Mouse (Mus musculus): ENCODE measurements at regions not wholly inside any gene's neighbourhood (a gene's known extent, or its start where the extent isn't known, plus 50 kb on each side); places are given as distances from the start of the nearest gene placed in this dataset.

DNA sequence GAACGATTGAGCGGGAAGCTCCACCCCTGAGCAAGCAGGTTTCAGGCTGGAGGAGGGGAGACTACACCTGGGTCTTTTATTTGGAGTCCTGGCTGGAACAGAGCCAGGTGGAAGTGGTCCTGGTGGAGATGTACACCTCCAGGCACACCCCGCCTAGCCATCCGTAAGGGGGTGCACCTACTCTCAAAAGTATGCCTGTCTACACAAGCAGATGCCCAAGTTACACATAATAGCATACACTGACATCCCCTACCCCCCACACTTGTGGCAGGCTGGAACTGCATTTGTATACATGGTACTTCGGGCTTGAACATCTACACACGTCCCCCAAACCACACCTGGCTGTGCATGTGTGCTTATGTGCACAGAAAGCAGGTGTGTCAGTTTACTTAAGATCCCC, 236.8 kb upstream of the 4930535I16Rik start:
- no peak overlapping the region for H3K27ac ChIP-seq
- H3K4me3 ChIP-seq, result no peak overlapping the region
- peaks cover 13% of the 10 kb centered on the region for H3K27me3 ChIP-seq (replicated peaks)
- ATAC-seq, result no peak
- no peak overlapping the region for H3K4me2 ChIP-seq
- no peaks in the 10 kb centered on the region for H3K36me3 ChIP-seq
- WGBS (ENCODE audit: insufficient replicate concordance), result 82% methylated on average over 6 of the region's 6 CpGs
- 0 out of 2 replicates have a peak, but pooled peaks cover 3% of the 10 kb centered on the region for H3K9me3 ChIP-seq (replicated peaks)
- H3K9ac ChIP-seq, result no peak overlapping the region
- no peaks in the 10 kb centered on the region for H3K4me1 ChIP-seq

- no peak for ATAC-seq
- no peaks in the 10 kb centered on the region for H3K36me3 ChIP-seq
- H3K9me3 ChIP-seq (replicated peaks), result 0 out of 2 replicates have a peak, but pooled peaks cover 2% of the 10 kb centered on the region
- peak overlapping the region; percentile 12; the same call in 1 of the 2 replicates for H3K4me2 ChIP-seq
- H3K4me1 ChIP-seq, result no peaks in the 10 kb centered on the region
- peaks cover 24% of the 10 kb centered on the region for H3K27me3 ChIP-seq (replicated peaks)
- no peak overlapping the region for H3K27ac ChIP-seq
- 12% methylated on average over 16 of the region's 16 CpGs for WGBS (ENCODE audit: insufficient replicate concordance)
- H3K4me3 ChIP-seq, result no peak overlapping the region
- H3K9ac ChIP-seq, result no peak overlapping the region
Observed at GRCm38 (mm10) chr4:124149771-124150451, 232.1 kb upstream of the 4930535I16Rik start.

DNA sequence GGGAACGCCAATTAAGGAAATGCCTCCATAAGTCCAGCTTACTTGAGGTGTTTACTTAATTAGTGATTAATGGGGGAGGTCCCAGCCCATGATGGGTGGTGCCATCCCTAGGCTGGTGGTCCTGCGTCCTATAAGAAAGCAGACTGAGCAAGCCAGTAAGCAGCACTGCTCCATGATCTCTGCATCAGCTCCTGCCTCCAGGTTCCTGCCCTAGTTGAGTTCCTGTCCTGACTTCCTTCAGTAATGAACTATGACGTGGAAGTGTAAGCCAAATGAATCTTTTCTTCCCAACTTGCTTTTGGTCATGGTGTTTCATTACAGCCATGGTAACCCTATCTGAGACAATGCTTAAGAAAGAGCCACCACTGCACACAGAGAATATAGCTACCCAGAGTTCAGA, 231.2 kb upstream of the 4930535I16Rik start:
- no peaks in the 10 kb centered on the region for H3K36me3 ChIP-seq
- no peaks in the 10 kb centered on the region for H3K9me3 ChIP-seq (replicated peaks)
- H3K4me3 ChIP-seq, result no peak overlapping the region
- H3K9ac ChIP-seq, result no peak overlapping the region
- 54% methylated on average over 3 of the region's 3 CpGs for WGBS (ENCODE audit: insufficient replicate concordance)
- H3K4me1 ChIP-seq, result no peaks in the 10 kb centered on the region
- no peak overlapping the region for H3K27ac ChIP-seq
- H3K4me2 ChIP-seq, result no peak overlapping the region
- no peak for ATAC-seq
- H3K27me3 ChIP-seq (replicated peaks), result peaks cover 24% of the 10 kb centered on the region

DNA sequence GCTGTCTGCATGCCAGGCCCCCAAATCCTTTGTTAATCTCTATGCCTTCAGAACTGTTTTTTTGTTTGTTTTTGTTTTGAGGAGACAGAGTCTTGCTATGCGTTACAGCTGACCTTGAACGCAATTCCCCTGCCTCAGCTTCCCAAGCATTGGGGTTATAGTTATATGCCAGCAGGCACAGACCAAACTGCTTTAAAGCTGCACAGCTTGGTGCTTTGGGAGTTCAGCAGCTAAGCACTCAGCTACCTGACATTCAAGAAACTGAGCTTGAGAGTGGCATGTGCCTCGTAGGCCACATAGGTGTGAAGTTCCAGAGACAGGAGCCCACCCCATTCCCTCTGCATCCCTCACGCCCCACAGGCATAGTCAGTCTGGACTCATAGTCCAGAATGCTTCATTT, 229.5 kb upstream of the 4930535I16Rik start:
- Histone ChIP-seq H3K9me3 (replicated peaks) (no peaks in the 10 kb centered on the region), H3K27me3 (replicated peaks) (peaks cover 27% of the 10 kb centered on the region), H3K9ac (no peak overlapping the region), H3K4me2 (no peak overlapping the region), H3K4me1 (no peaks in the 10 kb centered on the region), H3K27ac (no peak overlapping the region), H3K4me3 (no peak overlapping the region), H3K36me3 (no peaks in the 10 kb centered on the region)
- 56% methylated on average over 4 of the region's 4 CpGs for WGBS (ENCODE audit: insufficient replicate concordance)
- no peak for ATAC-seq

GRCm38 (mm10) chr4:124146135-124146534, 228.3 kb upstream of the 4930535I16Rik start:
- no peak for ATAC-seq
- Histone ChIP-seq H3K9ac (no peak overlapping the region), H3K27me3 (replicated peaks) (peaks cover 22% of the 10 kb centered on the region), H3K36me3 (no peaks in the 10 kb centered on the region), H3K4me3 (no peak overlapping the region), H3K4me2 (no peak overlapping the region), H3K9me3 (replicated peaks) (no peaks in the 10 kb centered on the region), H3K4me1 (no peaks in the 10 kb centered on the region), H3K27ac (no peak overlapping the region)
- WGBS (ENCODE audit: insufficient replicate concordance), result 29% methylated on average over 8 of the region's 8 CpGs

- Histone ChIP-seq H3K9ac (no peak overlapping the region), H3K27me3 (replicated peaks) (peaks cover 6% of the 10 kb centered on the region), H3K27ac (no peak overlapping the region), H3K36me3 (no peaks in the 10 kb centered on the region), H3K4me3 (no peak overlapping the region), H3K4me2 (no peak overlapping the region), H3K4me1 (no peaks in the 10 kb centered on the region), H3K9me3 (replicated peaks) (no peaks in the 10 kb centered on the region)
- ATAC-seq, result no peak
- WGBS (ENCODE audit: insufficient replicate concordance), result 64% methylated on average over 5 of the region's 5 CpGs
Observed at GRCm38 (mm10) chr4:124143630-124144029, 225.8 kb upstream of the 4930535I16Rik start.

DNA sequence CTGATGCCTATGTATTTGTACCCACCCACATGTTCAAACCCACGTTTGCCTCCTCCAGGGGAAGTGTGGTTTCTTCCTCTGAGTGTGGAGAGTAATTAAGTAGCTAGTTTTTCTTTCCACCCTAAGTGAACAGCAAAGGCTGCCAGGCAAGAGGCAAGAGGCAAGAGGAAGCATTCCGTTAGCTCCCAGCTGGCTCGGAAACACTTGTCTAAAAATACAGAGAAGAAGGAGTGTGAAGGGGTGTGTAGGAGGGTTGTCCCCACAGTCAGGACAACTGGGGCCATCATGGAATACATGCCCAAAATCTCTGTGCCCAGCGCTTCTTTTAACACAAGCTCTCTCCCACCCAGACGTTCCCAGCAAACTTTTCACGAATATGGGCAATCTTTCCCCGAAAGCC, 225.4 kb upstream of the 4930535I16Rik start:
- no peak overlapping the region for H3K4me3 ChIP-seq
- no peaks in the 10 kb centered on the region for H3K4me1 ChIP-seq
- H3K4me2 ChIP-seq, result no peak overlapping the region
- no peak overlapping the region for H3K27ac ChIP-seq
- no peak overlapping the region for H3K9ac ChIP-seq
- no peaks in the 10 kb centered on the region for H3K36me3 ChIP-seq
- H3K9me3 ChIP-seq (replicated peaks), result no peaks in the 10 kb centered on the region
- ATAC-seq, result no peak
- 46% methylated on average over 7 of the region's 7 CpGs for WGBS (ENCODE audit: insufficient replicate concordance)
- peaks cover 4% of the 10 kb centered on the region for H3K27me3 ChIP-seq (replicated peaks)

GRCm38 (mm10) chr4:124142083-124142482, 224.3 kb upstream of the 4930535I16Rik start:
- Histone ChIP-seq H3K4me1 (no peaks in the 10 kb centered on the region), H3K4me3 (no peak overlapping the region), H3K9ac (no peak overlapping the region), H3K9me3 (replicated peaks) (no peaks in the 10 kb centered on the region), H3K27ac (no peak overlapping the region), H3K36me3 (no peaks in the 10 kb centered on the region), H3K4me2 (no peak overlapping the region), H3K27me3 (replicated peaks) (peaks cover 4% of the 10 kb centered on the region; the same call in 1 of the 2 replicates)
- ATAC-seq, result no peak
- 10% methylated on average over 5 of the region's 5 CpGs for WGBS (ENCODE audit: insufficient replicate concordance)

DNA sequence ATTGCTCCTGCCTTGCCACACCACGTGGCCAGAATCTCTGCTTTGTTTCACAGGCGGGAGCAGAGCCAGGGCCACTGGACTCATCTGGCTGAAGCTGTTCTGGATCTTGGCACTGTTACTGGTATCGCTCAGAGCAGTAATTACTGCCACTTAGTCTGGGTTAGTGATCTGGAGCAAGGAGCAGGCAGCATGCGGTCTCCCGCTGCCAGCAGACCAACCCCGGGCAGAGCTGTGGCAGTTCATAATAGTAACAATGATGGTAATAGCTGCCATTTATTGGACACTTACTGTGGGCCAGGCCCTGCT, 217.3 kb upstream of the 4930535I16Rik start:
- Histone ChIP-seq H3K4me2 (no peak overlapping the region), H3K9ac (no peak overlapping the region), H3K27me3 (replicated peaks) (peaks cover 10% of the 10 kb centered on the region; the same call in 1 of the 2 replicates), H3K4me3 (no peak overlapping the region), H3K36me3 (no peaks in the 10 kb centered on the region), H3K9me3 (replicated peaks) (no peaks in the 10 kb centered on the region), H3K27ac (no peak overlapping the region), H3K4me1 (no peaks in the 10 kb centered on the region)
- ATAC-seq, result no peak
- 58% methylated on average over 6 of the region's 6 CpGs for WGBS (ENCODE audit: insufficient replicate concordance)

DNA sequence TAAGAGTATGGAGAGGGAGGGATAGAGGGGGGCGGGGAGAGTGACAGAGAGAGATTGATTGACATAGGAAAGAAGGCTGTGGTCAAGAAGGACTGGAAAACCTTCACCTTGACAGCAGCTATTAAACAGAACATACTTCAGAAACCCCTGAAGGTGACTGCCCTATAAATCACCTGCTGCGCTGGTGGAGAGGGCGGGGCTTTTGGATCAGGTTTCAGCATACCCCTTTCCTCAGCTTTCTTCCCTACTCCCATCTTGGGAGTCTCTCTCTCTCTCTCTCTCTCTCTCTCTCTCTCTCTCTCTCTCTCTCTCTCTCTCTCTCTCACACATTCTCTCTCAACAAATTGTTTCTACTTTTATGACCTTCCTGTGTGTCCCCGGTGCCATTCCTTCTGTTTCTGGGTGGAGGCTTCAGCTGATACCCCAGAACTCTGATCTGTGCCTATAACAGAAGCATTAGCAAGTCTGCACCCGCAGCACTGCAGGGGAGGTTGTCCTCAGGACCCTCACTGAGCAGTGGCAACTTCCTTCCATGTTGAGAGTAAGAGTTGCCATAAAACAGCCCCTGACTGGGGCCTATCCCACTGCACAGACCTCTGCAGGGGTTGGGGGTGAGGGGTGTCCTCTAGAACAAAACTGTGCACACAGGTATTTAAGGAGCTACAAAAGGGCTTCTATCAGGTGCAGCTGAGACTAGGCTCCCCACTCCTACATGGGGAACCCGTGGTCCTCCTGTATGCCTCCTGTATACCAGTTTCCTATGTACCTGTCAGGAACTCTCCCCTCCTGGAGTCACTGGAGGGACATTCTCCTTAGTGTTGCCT, 216.7 kb upstream of the 4930535I16Rik start:
- H3K27ac ChIP-seq, result no peak overlapping the region
- WGBS (ENCODE audit: insufficient replicate concordance), result 20% methylated on average over 6 of the region's 6 CpGs
- no peak for ATAC-seq
- no peaks in the 10 kb centered on the region for H3K4me1 ChIP-seq
- no peak overlapping the region for H3K9ac ChIP-seq
- H3K9me3 ChIP-seq (replicated peaks), result no peaks in the 10 kb centered on the region
- H3K4me3 ChIP-seq, result no peak overlapping the region
- H3K4me2 ChIP-seq, result no peak overlapping the region
- H3K36me3 ChIP-seq, result no peaks in the 10 kb centered on the region
- peaks cover 10% of the 10 kb centered on the region; the same call in 1 of the 2 replicates for H3K27me3 ChIP-seq (replicated peaks)

DNA sequence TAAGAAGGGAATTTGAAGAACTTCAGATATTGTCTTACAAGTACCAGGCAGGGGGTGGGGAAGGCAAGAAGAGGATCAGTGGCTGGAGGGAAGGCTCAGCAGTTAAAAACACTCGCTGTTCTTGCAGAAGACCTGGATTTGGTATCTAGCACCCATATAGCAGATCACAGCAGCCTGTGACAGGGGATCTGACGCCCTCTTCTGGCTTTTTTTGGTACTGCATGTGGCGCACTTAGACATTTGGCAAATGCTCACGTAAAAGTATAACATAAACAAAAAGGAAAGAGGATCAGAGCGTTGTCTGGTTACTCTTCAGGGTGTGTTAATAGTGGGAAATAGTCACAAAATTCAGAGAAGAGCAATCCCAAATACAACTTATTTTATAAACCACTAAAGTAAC, 213.1 kb upstream of the 4930535I16Rik start:
- peaks cover 10% of the 10 kb centered on the region; the same call in 1 of the 2 replicates for H3K27me3 ChIP-seq (replicated peaks)
- ATAC-seq, result no peak
- no peak overlapping the region for H3K4me3 ChIP-seq
- H3K27ac ChIP-seq, result no peak overlapping the region
- H3K36me3 ChIP-seq, result no peaks in the 10 kb centered on the region
- H3K9ac ChIP-seq, result no peak overlapping the region
- WGBS (ENCODE audit: insufficient replicate concordance), result 52% methylated on average over 5 of the region's 5 CpGs
- H3K9me3 ChIP-seq (replicated peaks), result no peaks in the 10 kb centered on the region
- no peaks in the 10 kb centered on the region for H3K4me1 ChIP-seq
- H3K4me2 ChIP-seq, result no peak overlapping the region

GRCm38 (mm10) chr4:124126258-124126657, 208.4 kb upstream of the 4930535I16Rik start:
- H3K27ac ChIP-seq, result no peak overlapping the region
- H3K4me1 ChIP-seq, result no peaks in the 10 kb centered on the region
- no peaks in the 10 kb centered on the region for H3K27me3 ChIP-seq (replicated peaks)
- 71% methylated on average over 8 of the region's 8 CpGs for WGBS (ENCODE audit: insufficient replicate concordance)
- ATAC-seq, result no peak
- H3K4me3 ChIP-seq, result no peak overlapping the region
- H3K36me3 ChIP-seq, result no peaks in the 10 kb centered on the region
- no peak overlapping the region for H3K9ac ChIP-seq
- no peaks in the 10 kb centered on the region for H3K9me3 ChIP-seq (replicated peaks)
- no peak overlapping the region for H3K4me2 ChIP-seq

Data from liver, embryonic 12.5 days (tissue).